Mouse (Mus musculus): Measurements from ENCODE around the gene Nfib. TPM values are rescaled to one million over a fixed set of nuclear protein-coding genes. Genes with fewer than 3 reads are reported as not detected.

The Nfib gene
- total RNA-seq, 2 experiments from 2014 or later = 204 to 213 TPM

- no peak for DNase-seq (ENCODE audit: low spot score in 2 of 2)
Observed at GRCm38 (mm10) chr4:82542656-82543397, 162.7 kb downstream of the Nfib start.

- DNase-seq (ENCODE audit: low spot score in 2 of 2) = peak; percentile 48 to 78
Observed at GRCm38 (mm10) chr4:82541894-82542510, 163.5 kb downstream of the Nfib start.

GRCm38 (mm10) chr4:82540466-82540990, 165.0 kb downstream of the Nfib start:
- DNase-seq (ENCODE audit: low spot score in 2 of 2) = no peak

GRCm38 (mm10) chr4:82540048-82540410, 165.5 kb downstream of the Nfib start:
- no peak for DNase-seq (ENCODE audit: low spot score in 2 of 2)

GRCm38 (mm10) chr4:82539406-82540047, 166.0 kb downstream of the Nfib start:
- DNase-seq (ENCODE audit: low spot score in 2 of 2) = no peak

- DNase-seq (ENCODE audit: low spot score in 2 of 2) = no peak
Observed at GRCm38 (mm10) chr4:82538815-82539214, 166.7 kb downstream of the Nfib start.

GRCm38 (mm10) chr4:82538069-82538811, 167.3 kb downstream of the Nfib start:
- peak in 1 of 2 experiments; percentile 29 for DNase-seq (ENCODE audit: low spot score in 2 of 2)

- peak; percentile 31 to 58 for DNase-seq (ENCODE audit: low spot score in 2 of 2)
Observed at GRCm38 (mm10) chr4:82537279-82537967, 168.1 kb downstream of the Nfib start.

GRCm38 (mm10) chr4:82536435-82537278, 168.9 kb downstream of the Nfib start:
- peak in 1 of 2 experiments; percentile 41 for DNase-seq (ENCODE audit: low spot score in 2 of 2)

GRCm38 (mm10) chr4:82535606-82536434, 169.7 kb downstream of the Nfib start:
- DNase-seq (ENCODE audit: low spot score in 2 of 2) = no peak

GRCm38 (mm10) chr4:82533231-82533630, 172.3 kb downstream of the Nfib start:
- no peak for DNase-seq (ENCODE audit: low spot score in 2 of 2)

- peak in 1 of 2 experiments; percentile 34 for DNase-seq (ENCODE audit: low spot score in 2 of 2)
Observed at GRCm38 (mm10) chr4:82532443-82533191, 172.9 kb downstream of the Nfib start.

- no peak for DNase-seq (ENCODE audit: low spot score in 2 of 2)
Observed at GRCm38 (mm10) chr4:82531977-82532376, 173.6 kb downstream of the Nfib start.

GRCm38 (mm10) chr4:82530875-82531353, 174.6 kb downstream of the Nfib start:
- peak in 1 of 2 experiments; percentile 58 for DNase-seq (ENCODE audit: low spot score in 2 of 2)

- no peak for DNase-seq (ENCODE audit: low spot score in 2 of 2)
Observed at GRCm38 (mm10) chr4:82528978-82529377, 176.6 kb downstream of the Nfib start.

GRCm38 (mm10) chr4:82519935-82520334, 185.6 kb downstream of the Nfib start:
- no peak for DNase-seq (ENCODE audit: low spot score in 2 of 2)

- no peak for DNase-seq (ENCODE audit: low spot score in 2 of 2)
Observed at GRCm38 (mm10) chr4:82518132-82518531, 187.4 kb downstream of the Nfib start.

- no peak for DNase-seq (ENCODE audit: low spot score in 2 of 2)
Observed at GRCm38 (mm10) chr4:82517311-82517710, 188.2 kb downstream of the Nfib start.
